Mouse (Mus musculus) thymus, adult 2 months (tissue): ENCODE measurements around the gene Mad1l1. TPM values are rescaled to one million over a fixed set of nuclear protein-coding genes. Genes with fewer than 3 reads are reported as not detected.

Experiments used
- DNase-seq: peaks from one replicate; pipeline ENCODE4 v3.0.0; 2021
- H3K27ac ChIP-seq: fragments of 200-500 bp; 2 replicates; pipeline ENCODE4 v1.5.1; 2012; ENCODE audit warnings: low read length, control low read depth; ENCODE audit not compliant: control insufficient read depth, insufficient read depth
- H3K27me3 ChIP-seq: fragments of 200-500 bp; 2 replicates; pipeline ENCODE4 v1.6.1; 2012; ENCODE audit warnings: mild to moderate bottlenecking, low read length, moderate library complexity, mixed read lengths; ENCODE audit not compliant: control insufficient read depth, insufficient read depth
- H3K36me3 ChIP-seq: fragments of 200-500 bp; 2 replicates; pipeline ENCODE4 v1.6.1; 2012; ENCODE audit warnings: mild to moderate bottlenecking, low read length, moderate library complexity; ENCODE audit not compliant: control insufficient read depth, insufficient read depth
- H3K4me1 ChIP-seq: fragments of 200-500 bp; replicated peaks from 2 replicates; pipeline ENCODE4 v1.6.1; 2012; ENCODE audit warnings: low read length; ENCODE audit not compliant: control insufficient read depth, insufficient read depth
- H3K4me3 ChIP-seq: fragments of 200-500 bp; 2 replicates; pipeline ENCODE4 v1.5.1; 2012; ENCODE audit warnings: mild to moderate bottlenecking, low read length, control low read depth, moderate library complexity; ENCODE audit not compliant: control insufficient read depth, insufficient read depth
- CTCF ChIP-seq: fragments of 200-500 bp; IDR thresholded peaks from 2 replicates; pipeline ENCODE4 v1.5.1; 2012; ENCODE audit warnings: mild to moderate bottlenecking, control low read depth, low read length, moderate library complexity, borderline replicate concordance; ENCODE audit not compliant: control insufficient read depth, poor library complexity, insufficient read depth; ENCODE audit errors: extremely low read depth
- POLR2A ChIP-seq: fragments of 200-500 bp; IDR thresholded peaks from 2 replicates; pipeline ENCODE4 v1.6.1; 2012; ENCODE audit warnings: mild to moderate bottlenecking, low read length, control low read depth, moderate library complexity; ENCODE audit not compliant: control insufficient read depth, poor library complexity, insufficient read depth; ENCODE audit errors: extremely low read depth
- WGBS: fragments of 180-500 bp; shearing (Covaris S2); methylation state at CpG from one replicate; pipeline ENCODE4 v1.1.7; 2018; 5-methylcytosine and 5-hydroxymethylcytosine counted together
- polyA plus RNA-seq: library from polyadenylated mRNA; depleted of rRNA; stranded (reverse); fragments of >200 nt; gene quantifications from 2 replicates; pipeline ENCODE4 v1.2.3, GENCODE M21; 2012

Mad1l1 gene
- polyA plus RNA-seq, 1 experiment = 252 TPM

DNA sequence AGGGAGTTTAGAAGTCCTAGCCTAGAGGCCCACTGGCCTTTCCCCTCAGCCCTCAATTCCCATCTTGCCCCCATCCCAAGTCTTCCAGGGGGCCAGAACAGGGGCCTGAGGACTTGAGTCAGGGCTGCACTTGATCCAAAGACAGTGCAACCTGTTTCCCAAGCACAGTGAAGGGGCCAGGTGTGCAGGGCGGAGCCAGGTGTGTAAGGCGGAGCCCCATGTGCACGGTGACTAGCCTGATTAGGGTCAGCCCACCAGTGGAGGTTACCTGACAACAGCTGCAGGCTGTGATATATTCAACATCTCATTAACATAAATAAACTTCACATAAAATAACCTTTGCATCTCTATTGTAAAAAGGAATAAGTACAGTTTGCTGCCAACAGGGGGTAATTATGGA is 280.3 kb downstream of the Mad1l1 start:
- TF ChIP-seq POLR2A (no peak), CTCF (no peak)
- 97% methylated on average over 3 of the region's 3 CpGs for WGBS
- no peaks in the 10 kb centered on the region for H3K36me3 ChIP-seq
- H3K27me3 ChIP-seq = no peaks in the 10 kb centered on the region
- no peaks in the 10 kb centered on the region for H3K4me1 ChIP-seq
- H3K4me3 ChIP-seq = no peak overlapping the region
- DNase-seq = no peak
- H3K27ac ChIP-seq = no peak overlapping the region

- Histone ChIP-seq H3K27me3 (no peaks in the 10 kb centered on the region), H3K4me3 (no peak overlapping the region), H3K27ac (no peak overlapping the region), H3K36me3 (no peaks in the 10 kb centered on the region), H3K4me1 (no peaks in the 10 kb centered on the region)
- peak; percentile 34 for DNase-seq
- 88% methylated on average over 6 of the region's 6 CpGs for WGBS
- TF ChIP-seq CTCF = no peak
- no peak for TF ChIP-seq POLR2A
These were observed 283.6 kb downstream of the Mad1l1 start for GRCm38 (mm10) chr5:140037587-140038233.

- Histone ChIP-seq H3K4me1 (no peaks in the 10 kb centered on the region), H3K36me3 (no peaks in the 10 kb centered on the region), H3K27me3 (no peaks in the 10 kb centered on the region), H3K27ac (no peak overlapping the region), H3K4me3 (no peak overlapping the region)
- WGBS = 98% methylated on average over 3 of the region's 3 CpGs
- DNase-seq = no peak
- TF ChIP-seq POLR2A (no peak), CTCF (no peak)
These were observed 285.7 kb downstream of the Mad1l1 start for GRCm38 (mm10) chr5:140035641-140036040.

DNA sequence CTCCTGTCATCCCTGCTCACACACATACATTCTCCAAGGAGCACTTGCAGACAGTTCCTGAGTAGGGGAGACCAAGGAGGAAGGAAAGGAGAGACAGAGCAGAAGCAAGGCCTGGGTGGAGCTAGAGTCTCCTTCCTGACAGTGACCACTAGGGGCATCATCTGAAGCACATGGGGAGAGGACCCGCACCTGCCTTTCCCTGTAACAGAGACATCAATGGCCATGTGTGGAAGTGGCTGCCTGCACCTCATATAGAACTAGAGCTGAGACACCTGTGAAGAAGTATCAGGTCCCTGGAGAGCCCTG is 286.4 kb downstream of the Mad1l1 start:
- 21% methylated on average over 1 of the region's 1 CpGs for WGBS
- Histone ChIP-seq H3K4me1 (no peaks in the 10 kb centered on the region), H3K27ac (no peak overlapping the region), H3K27me3 (no peaks in the 10 kb centered on the region), H3K36me3 (no peaks in the 10 kb centered on the region), H3K4me3 (no peak overlapping the region)
- DNase-seq = peak; percentile 8
- no peak for TF ChIP-seq POLR2A
- peak; percentile 28; the same call in 1 of the 2 replicates for TF ChIP-seq CTCF

- Histone ChIP-seq H3K4me1 (no peaks in the 10 kb centered on the region), H3K36me3 (no peaks in the 10 kb centered on the region), H3K27ac (no peak overlapping the region), H3K27me3 (no peaks in the 10 kb centered on the region), H3K4me3 (no peak overlapping the region)
- no peak for DNase-seq
- TF ChIP-seq CTCF (no peak), POLR2A (no peak)
- 97% methylated on average over 5 of the region's 5 CpGs for WGBS
These were observed 286.9 kb downstream of the Mad1l1 start for GRCm38 (mm10) chr5:140034300-140035024.

DNA sequence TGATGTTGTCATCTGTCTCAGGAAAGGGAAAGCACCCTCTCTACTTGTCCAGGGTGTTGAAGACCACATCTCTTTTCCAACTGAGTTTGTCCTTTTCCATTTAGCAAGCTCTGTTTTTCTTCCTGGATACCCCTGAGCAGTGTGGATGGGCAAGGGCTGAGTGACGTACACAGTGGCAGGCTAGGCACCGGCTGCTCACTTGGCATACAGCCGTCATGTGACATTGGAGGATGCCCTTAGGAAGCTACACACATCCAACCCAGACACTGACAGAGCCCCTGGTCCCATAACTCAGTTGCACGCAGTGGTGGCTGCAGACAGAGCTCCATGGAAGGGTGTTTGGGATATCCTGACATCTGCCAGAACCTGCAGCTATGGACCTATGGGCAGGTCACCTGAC is 295.0 kb downstream of the Mad1l1 start:
- DNase-seq = no peak

DNA sequence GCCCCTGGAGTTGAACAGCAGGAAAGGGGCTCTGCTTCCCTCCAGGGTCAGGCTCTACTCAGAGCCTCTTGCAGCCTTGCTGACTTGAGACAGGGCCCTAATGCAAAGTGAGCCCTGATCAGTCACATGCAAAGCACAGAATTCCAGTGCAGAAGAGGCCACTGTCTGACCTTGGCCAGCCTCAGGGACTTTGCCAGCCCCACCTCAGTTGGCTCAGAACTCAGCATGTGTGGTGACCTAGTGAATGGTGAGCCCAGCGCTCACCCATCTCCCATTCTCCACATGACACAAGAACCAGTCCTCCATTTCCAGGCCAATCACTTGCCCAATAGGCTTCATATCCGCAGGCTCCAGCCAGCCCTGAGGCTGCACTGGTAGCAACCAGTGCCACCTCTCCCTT is 296.1 kb downstream of the Mad1l1 start:
- 100% methylated on average over 2 of the region's 2 CpGs for WGBS
- H3K27ac ChIP-seq = no peak overlapping the region
- H3K4me3 ChIP-seq = no peak overlapping the region
- no peaks in the 10 kb centered on the region for H3K4me1 ChIP-seq
- TF ChIP-seq CTCF (no peak), POLR2A (no peak)
- DNase-seq = no peak
- no peaks in the 10 kb centered on the region for H3K27me3 ChIP-seq
- H3K36me3 ChIP-seq = no peaks in the 10 kb centered on the region

More for the DNA sequence above, 295.0 kb downstream of the Mad1l1 start:
- Histone ChIP-seq H3K4me3 (no peak overlapping the region), H3K36me3 (no peaks in the 10 kb centered on the region), H3K4me1 (no peaks in the 10 kb centered on the region), H3K27ac (no peak overlapping the region), H3K27me3 (no peaks in the 10 kb centered on the region)
- no peak for TF ChIP-seq CTCF
- WGBS = 94% methylated on average over 4 of the region's 4 CpGs
